Mouse (Mus musculus) Muller cell, postnatal 12 days (primary cell): ENCODE measurements at regions not wholly inside any gene's neighbourhood (a gene's known extent, or its start where the extent isn't known, plus 50 kb on each side); places are given as distances from the start of the nearest gene placed in this dataset.
"Not testable (repeated sequence)": the region's sequence is repeated elsewhere in the genome, so short reads cannot be mapped to it uniquely, and the experiment has no call there.

ENCODE experiments used
- DNase-seq: peaks from one replicate; pipeline ENCODE4 v3.0.0-alpha.2; 2015; ENCODE audit errors: inconsistent ontology term

DNA sequence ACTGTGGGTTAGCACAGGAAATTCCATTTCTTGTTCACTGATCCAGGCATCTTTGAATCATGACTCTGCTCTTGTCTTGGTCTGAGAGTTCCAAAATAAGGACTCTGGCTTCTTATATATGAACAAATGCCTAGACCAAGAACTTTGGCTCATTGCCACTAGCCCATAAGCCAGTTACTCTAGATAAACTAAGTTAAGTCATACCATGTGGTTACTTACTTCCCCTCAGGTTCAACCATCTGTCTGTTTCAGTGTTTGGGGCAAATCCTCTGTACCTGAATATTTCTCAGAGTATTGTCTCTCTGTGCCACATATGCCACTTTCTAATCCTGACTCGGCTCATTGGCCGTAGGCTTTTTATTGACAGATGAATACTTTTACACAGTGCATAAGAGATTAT is 454.7 kb upstream of the Tbl1xr1 start:
- no peak for DNase-seq

DNA sequence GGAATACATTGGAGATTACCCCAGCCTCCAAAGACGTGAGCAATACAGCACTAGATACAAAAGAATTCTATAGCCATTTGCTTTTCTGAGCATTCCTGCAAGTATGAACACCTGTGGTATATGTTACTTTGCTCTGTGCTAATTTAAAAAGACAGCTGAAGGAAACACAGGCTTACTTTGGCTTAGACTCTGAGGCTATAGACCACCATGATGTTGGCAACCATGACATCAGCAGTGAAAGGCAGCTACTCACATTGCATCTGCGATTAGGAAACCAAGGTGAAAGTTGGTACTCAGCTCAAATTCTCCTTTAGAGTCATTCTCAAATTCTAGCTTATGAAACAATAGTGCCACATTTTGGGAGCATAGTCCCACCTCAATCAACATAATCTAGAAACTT is 451.4 kb upstream of the Tbl1xr1 start:
- DNase-seq = no peak

DNA sequence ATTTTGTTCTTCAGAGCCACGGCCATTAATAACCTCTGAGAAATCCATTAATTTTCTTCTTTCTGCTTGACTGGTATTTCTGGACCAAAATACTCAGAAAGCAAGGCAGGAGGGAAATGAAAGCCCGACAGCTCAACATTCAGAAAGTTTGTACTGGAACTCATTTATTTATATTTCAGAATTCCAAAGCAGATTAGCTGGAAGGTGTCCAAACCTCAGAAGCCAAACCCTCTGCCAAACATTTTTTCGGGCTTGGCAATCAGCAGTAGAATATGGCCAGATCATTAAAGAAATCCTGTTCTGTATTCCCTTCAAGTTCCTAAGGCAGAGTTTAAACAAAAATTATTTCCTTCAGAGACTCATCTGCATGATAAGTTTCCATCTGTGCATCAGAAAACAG is 450.4 kb upstream of the Tbl1xr1 start:
- peak; percentile 92 for DNase-seq

DNA sequence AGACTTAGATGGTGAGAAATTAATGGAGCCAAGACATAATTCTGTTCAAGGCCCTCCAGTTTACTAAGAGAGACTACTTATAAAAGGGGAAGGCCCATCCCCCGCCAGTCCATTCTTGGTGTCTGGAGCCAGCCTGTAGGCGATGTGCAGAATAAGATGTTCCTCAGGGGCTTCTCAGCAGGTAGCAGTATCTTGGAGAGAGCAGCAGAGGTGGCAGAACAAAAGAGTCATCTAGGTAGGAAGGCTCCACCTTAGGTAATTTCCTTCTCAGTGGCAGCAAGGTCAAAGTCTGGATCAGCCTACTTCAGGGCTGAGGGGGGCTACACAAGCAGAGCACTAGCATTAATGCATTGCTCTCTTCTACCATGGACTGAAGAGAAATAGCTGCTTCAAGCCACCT is 449.4 kb upstream of the Tbl1xr1 start:
- not testable (repeated sequence) for DNase-seq

DNA sequence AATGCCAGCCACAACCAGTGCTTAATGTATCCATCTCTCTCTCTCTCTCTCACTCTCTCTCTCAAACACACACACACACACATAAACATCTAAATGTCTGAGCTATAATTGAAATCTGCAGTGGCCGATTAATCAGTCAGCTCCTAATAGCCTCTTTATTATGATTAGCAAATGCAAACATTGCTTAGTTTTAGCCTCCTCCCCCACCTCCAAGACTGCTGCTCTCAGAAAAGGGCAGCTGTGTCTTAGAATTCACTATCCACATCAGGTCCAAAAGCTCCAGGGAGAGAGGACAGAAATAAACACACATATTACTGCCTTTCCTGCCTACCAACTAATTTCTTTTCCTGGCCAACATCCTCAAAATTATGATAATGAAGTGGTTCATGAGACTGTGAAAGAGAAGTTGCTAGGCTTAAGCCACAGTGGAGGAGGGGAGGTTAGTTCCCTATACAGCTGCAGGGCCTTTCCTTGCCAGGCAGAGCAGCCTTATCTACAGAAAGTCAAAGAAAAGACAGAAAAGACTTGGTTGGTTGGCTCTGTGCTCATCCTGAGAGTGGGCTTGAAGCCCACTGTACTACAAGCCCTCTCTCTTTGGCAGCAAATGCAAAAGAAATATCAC is 442.7 kb upstream of the Tbl1xr1 start:
- DNase-seq = peak; percentile 11

DNA sequence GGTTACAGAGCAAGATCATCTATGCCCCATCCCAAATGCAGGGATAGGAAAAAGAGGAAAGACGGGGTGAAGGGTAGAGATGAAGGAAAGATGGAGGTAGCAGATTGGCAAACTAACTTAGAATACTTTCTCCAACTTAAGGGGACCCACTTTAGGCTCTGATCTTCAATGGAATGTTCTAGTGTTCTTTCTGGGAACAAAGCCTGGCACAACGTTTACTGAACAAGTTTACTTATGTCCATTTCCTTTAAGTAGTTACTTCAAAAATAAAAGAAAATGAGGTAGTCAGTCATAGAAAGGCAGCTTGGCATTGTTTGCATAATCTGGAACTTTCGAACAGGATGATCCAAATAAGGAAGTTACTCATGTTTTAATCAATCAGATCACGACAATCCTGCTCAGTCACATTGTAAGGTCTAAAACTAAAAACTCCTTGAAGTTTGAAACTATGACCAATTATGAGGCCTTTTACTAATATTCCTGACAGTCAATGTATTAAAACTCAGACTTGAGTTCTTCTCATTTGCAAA is 441.7 kb upstream of the Tbl1xr1 start:
- no peak for DNase-seq

DNA sequence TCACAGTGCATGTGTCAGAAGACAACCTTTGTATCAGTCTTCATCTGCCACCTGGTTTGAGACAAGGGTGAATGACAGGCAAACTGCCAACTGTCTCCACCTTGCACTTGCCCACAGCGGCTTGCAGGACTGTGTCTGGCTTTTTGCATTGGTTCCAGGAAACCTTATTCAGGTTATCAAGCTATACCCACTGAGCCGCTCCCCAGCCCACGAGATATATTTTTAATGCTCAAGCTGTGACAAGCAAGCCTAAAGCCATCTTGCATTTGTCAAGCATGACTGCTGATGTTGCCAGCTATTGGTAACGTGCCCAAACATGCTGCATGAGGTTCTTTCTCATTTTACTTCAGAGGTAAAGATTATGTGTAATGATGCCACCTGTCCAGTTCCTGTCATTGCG is 437.6 kb upstream of the Tbl1xr1 start:
- DNase-seq = no peak

DNA sequence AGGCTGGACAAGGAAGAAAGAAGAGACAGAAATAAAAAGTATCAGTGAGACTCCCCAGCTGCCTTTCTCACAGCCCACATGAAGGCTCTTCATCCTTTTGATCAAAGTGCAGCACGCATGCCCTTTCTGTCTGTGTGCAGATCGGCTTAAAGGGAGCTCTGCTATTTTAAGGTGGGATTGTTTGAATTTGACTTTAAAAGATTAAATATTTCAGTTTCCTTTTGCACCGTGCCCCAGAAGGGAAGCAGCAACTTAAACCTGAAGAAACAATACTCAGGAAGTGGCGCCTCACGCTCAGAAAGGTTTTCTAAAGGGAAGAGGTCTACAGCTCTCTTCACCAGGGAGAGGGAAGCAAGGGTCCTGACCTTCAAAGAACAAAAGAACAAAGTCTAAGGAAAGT is 436.9 kb upstream of the Tbl1xr1 start:
- no peak for DNase-seq

DNA sequence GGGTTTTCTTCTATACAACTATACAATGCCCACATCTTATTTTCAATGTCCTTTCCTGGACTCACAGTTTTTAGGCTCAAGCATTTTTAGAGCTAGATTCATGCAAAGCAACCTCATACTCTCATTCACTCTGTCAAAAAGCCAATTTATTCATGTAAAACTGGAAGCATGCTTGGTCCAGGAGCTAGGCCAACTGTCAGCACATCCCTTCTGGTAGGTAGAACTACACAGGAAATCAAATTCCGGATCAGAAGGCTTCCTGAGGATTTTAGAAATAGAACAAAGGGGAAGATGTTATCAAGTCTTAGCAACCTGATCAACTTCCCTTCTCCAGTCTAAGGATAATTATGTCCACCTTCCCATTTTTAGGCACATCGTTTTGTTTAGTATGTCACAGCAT is 432.4 kb upstream of the Tbl1xr1 start:
- DNase-seq = no peak

DNA sequence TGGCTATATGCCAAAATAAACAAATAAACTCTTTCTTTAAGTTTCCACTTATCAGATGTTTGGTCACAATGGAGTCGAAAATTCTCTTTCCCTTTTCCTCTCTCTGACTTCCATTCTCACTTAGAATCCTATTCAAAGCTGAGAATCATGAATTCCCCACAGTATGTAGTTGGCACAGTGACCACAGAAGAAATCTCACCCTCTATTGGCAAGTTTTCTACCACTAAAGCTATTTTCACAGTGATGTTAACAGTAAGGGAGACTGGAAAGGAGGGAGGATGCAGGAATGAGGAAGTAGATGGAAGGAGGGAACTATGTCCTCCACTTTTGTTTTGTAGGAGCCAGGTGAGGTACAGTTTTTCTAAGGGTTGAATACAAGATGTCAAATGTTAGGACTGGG is 431.2 kb upstream of the Tbl1xr1 start:
- peak; percentile 1 for DNase-seq

DNA sequence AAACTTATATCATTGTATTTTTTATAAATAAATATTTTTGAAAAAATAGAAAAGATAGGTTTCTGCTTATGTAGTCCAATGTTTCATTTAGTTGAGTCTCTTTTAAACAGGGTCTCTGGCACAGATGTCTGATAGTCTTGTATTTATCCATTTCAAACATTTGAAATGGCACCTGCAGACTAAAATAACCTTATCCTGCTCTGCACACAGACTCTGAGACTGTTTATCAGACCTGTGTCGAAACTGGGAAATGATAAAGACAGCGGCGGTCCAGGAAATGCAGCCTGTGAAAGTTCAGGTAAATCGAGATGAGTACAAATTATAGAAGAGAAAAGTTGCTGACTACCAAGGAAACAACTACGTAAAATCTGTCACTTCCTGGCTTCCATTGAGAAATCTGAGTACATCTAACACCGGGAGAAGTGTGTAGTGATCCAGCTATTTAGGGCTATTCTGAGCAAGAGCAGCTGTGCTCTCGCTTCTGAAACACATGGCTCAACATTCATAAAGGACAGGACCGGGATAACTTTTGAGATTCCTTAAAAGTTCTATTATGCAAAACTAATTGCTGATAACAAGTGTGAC is 426.5 kb upstream of the Tbl1xr1 start:
- no peak for DNase-seq

DNA sequence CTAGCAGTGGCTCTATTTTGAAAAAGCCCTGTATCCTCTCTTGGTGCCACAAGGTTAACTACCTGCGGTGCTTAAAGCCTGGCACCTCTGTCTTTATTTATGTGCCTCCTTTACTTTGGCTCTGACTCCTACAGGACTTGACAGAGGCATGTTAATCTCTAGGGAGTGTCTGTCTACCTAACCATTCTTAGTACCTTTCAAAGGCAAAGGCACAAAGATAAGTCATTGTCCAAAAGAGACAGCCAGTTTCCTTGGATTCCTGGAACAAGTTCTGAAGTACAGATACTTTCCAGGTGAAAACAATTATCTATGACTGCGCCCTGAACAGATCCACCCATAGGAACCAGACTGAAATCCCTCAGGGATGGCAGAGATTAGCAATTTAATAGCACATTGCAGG is 421.2 kb upstream of the Tbl1xr1 start:
- DNase-seq = no peak

DNA sequence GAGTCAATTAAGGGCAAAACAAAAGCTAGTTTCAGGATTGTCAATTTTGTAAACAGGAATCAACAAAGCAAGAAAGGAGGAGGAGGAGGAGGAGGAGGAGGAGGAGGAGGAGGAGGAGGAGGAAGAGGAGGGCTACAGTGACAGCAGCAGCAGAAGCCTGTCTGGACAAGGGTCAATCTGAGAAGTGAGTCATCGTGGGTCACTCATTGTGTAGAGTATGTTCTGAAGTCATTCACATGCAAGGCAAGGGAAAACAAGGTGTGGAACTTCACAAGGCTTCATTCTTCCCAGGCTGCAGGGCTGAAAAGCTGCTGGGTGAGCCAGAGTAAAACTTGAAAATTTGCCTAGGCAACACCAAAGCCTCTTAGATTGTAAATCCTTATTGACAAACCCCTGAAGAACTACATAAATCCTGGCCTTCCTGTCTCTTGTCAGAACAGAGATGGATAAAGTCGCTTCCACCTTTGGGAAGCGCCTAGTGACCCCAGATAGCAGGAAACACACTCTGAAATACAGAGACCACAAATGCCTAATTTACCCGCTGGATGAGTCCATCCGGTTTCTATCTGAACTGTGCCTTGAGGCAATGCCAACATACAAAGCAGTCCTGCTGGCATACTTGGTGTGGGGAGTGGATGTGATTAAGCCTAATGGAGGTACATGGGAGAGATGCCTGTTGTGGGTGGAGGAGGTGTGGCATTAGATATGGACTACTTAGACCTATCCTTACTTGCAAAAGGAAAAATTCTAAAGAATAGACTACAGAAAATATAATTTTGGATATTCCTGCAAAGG is 408.9 kb upstream of the Tbl1xr1 start:
- DNase-seq = peak; percentile 35

DNA sequence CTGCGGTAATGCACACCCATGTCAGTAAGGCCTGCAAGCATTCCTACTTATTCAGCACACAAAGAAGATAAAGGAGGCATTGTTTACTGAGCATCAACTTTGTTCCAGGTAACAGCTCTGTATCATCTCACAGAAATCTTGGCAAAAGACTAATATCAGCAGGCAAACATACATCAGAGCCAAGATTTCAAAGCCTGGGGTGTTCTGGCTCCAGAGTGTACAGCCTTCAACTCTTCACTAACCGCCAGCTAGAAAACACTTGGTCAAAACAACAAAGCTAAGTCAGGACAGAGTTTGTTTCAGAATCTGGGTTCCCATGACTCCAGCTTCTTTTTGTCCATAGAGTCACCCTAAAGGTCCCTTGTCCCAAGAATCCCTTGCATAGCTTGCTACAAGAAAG is 404.6 kb upstream of the Tbl1xr1 start:
- DNase-seq = peak; percentile 75

DNA sequence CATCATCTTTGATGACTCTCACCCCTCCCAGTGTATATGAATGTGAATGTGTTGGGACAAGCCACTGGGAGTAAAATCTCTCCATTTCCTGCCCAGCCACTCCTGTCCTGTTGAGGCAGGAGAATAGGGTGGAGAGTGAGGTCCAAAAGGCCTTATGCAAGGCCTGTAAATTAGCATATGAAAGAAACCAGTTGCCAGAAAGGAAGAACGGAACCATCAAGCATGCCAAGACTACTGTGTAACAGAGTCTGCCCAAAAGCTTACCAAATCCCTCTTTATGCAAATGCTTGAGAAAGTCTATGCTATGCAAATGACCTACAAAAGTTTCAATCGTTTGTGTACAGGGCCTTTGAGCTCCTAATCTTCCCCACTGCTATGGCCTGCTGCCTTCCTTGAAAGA is 404.0 kb upstream of the Tbl1xr1 start:
- DNase-seq = peak; percentile 2

DNA sequence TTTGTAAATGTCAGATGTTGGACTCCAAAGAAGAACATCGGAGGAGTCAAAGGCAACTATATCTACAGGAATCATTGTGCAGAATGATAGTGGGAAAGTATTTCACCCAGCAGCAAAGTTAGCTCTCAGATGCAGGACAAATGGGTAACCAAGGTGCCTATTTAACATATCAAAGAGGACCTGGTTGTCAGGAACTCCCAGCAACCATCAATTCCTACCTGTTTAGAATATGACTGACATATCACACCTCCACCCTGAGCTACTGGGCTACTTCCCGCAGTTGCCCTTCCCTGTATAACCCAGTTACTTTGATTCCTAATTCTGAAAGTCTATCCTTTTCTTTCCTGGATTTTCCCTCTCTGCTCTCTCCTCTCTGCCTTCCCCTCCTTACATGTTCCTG is 403.0 kb upstream of the Tbl1xr1 start:
- DNase-seq = no peak

DNA sequence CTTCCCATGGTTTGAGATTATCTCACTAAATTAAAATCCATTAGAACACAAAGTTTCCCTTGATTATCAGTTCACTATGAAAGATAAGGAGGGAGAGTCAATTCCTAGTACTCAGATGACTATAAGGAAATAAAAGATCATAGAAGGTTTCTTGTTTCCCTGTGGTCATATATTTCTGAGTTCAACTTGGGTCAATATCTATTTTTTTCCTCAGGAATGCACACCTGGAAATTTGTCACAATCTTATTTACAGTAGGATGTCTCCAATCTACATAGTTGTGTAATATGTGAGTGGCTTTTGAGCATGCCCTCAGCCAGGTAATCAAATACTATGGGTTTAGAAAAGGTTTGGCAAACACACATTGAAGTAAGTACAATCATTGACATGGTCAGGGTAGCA is 398.2 kb upstream of the Tbl1xr1 start:
- DNase-seq = no peak

DNA sequence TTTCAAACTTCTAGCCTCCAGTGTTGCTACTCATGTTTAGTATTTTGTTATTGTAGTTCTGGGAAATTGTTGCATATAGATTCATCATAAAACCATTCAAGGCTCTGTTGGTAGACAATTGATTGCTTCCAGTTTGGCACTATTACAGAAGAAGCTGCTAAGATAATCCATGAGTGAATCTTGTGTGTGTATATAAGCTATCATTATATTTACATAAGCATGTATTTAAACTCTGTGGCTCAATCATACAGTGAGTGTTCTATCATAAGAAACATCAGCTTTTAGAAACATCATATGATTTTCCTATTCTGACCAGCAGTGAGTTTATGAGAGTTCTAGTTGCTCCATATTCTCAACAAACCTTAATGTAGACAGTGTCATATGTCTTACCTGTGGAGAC is 397.7 kb upstream of the Tbl1xr1 start:
- no peak for DNase-seq

DNA sequence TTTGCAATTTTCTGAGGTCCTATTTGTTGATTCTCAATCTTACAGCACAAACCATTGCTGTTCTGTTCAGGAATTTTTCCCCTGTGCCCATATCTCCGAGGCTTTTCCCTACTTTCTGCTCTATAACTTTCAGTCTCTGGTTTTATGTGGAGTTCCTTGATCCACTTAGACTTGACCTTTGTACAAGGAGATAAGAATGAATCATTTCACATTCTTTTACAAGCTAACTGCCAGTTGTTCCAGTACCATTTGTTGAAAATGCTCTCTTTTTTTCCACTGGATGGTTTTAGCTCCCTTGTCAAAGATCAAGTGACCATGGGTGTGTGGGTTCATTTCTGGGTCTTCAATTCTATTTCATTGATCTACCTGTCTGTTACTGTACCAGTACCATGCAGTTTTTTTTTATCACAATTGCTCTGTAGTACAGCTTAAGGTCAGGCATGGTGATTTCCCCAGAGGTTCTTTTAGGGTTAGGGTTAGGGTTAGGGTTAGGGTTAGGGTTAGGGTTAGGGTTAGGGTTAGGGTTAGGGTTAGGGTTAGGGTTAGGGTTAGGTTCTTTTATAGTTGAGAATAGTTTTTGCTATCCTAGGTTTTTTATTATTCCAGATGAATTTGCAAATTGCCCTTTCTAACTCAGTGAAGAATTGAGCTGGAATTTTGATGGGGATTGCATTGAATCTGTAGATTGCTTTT is 378.3 kb upstream of the Tbl1xr1 start:
- DNase-seq = not testable (repeated sequence)

DNA sequence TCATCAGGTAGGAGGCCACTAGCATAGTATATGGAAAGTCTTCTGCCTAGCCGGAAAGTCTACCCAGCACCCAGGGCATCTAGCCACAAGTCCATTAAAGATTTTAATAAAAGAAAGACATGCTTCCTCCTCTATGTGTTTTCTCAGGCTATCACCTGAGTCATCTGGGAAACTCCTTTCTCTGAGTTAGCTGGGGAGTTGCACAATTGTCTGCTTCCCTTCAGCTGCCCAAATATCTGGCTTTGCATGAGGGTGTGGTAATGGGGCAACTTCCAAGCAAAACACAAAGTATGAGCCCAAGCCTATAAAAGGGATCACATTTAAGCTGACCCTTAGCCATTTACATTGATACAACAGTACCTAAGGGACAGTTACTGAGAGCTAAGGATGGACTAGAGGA is 376.9 kb upstream of the Tbl1xr1 start:
- DNase-seq = no peak

DNA sequence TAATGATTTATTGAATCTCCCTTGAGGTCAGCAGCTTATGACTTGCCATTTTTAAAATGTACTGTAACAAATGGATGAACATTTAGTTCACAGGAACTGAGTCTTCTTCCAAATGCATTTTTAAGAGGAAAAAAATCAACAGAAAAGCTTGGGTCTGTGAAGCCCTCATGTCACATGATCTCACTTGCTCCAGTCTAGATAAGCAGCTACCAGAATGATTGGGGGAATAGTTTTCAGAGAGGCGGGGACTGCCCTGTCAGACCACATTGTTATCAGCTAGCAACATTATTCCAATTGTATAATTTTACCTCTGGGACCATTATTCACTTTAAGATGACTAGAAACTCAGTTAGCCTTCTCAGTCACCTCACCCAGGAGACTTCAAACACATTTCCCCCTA is 376.1 kb upstream of the Tbl1xr1 start:
- DNase-seq = no peak

DNA sequence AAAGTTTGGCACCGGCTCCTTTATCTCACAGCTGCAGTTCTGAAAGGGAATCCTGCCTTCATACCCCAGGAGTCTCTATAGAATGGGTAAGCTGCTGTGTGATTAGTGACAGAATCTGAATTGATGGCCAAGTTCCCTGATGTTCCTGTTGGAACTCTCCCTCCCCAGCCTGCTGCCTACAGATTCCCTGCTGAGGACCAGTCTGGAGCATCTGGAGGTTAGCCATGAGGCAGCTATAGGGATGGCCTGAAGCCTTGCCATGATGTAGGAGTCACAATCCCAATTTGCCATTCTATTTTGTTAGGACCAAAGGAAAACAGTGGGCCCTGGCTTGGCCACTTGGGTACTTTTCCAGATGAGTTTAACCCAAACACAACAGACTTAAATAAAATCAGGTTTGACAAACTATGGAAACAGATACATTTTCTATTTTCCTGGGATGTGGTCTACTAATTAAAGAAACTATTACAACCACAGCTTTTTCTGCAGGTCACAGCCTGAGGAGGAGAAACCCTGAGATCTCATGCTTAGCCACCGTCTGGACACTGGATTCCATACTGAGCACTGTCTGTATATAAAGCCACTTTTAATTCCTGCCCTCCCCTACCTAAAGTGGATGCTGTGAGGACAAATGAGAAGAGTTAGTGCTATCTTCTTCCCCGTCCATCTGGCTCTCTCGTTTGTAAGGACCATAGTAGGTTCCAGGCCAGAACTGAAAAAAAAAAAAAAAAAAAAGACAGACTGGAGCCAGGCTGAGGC is 349.5 kb upstream of the Tbl1xr1 start:
- no peak for DNase-seq
